Mouse (Mus musculus) heart, embryonic 12.5 days (tissue): Measurements from ENCODE around the gene Secisbp2. TPM values are rescaled to one million over a fixed set of nuclear protein-coding genes. Genes with fewer than 3 reads are reported as not detected.
A peak's percentile ranks its signal among the peaks of the same experiment; 100 is the strongest.

Experiments used
- ATAC-seq: fragments of 200-750 bp; cut with Nextera tagmentation; 2 replicates; pipeline ENCODE4 v1.8.0; 2017; ENCODE audit warnings: moderate TSS enrichment, moderate library complexity; ENCODE audit not compliant: insufficient number of reproducible peaks, low FRiP score
- H3K27ac ChIP-seq: fragments of 300-500 bp; sonication (generic); 2 replicates; pipeline ENCODE4 v1.5.1; 2016; ENCODE audit warnings: mild to moderate bottlenecking, moderate library complexity; ENCODE audit not compliant: poor library complexity, severe bottlenecking
- H3K27me3 ChIP-seq: fragments of 300-500 bp; sonication (generic); replicated peaks from 2 replicates; pipeline ENCODE4 v1.6.1; 2016; ENCODE audit warnings: mild to moderate bottlenecking, moderate library complexity
- H3K36me3 ChIP-seq: fragments of 300-500 bp; sonication (generic); 2 replicates; pipeline ENCODE4 v1.6.1; 2016; ENCODE audit warnings: mild to moderate bottlenecking, moderate library complexity
- H3K4me1 ChIP-seq: fragments of 300-500 bp; sonication (generic); replicated peaks from 2 replicates; pipeline ENCODE4 v1.6.1; 2016; ENCODE audit warnings: mild to moderate bottlenecking
- H3K4me2 ChIP-seq: fragments of 300-500 bp; sonication (generic); 2 replicates; pipeline ENCODE4 v1.6.1; 2016; ENCODE audit warnings: mild to moderate bottlenecking, moderate library complexity
- H3K4me3 ChIP-seq: fragments of 300-500 bp; sonication (generic); 2 replicates; pipeline ENCODE4 v1.5.1; 2016; ENCODE audit warnings: mild to moderate bottlenecking
- H3K9ac ChIP-seq: fragments of 300-500 bp; sonication (generic); 2 replicates; pipeline ENCODE4 v1.6.1; 2016; ENCODE audit warnings: mild to moderate bottlenecking, moderate library complexity
- H3K9me3 ChIP-seq: fragments of 300-500 bp; sonication (generic); replicated peaks from 2 replicates; pipeline ENCODE4 v1.6.1; 2016; ENCODE audit warnings: mild to moderate bottlenecking, moderate library complexity
- WGBS: fragments of 180-500 bp; shearing (Covaris S2); methylation state at CpG from one replicate; pipeline ENCODE4 v1.1.7; 2016; 5-methylcytosine and 5-hydroxymethylcytosine counted together
- polyA plus RNA-seq: library from polyadenylated mRNA; unstranded; fragments of >200 nt; fragmentation: Nextera tagmentation; extraction: Ambion mirVana; gene quantifications from 2 replicates; pipeline ENCODE4 v1.2.1, GENCODE M21; 2016

Gene Secisbp2
- polyA plus RNA-seq = 20.3 and 27.9 TPM in 2 replicates

- peak within 1 kb of the TSS; percentile 86 for H3K9ac ChIP-seq
- H3K27ac ChIP-seq = peak within 1 kb of the TSS; percentile 88
- peak within 1 kb of the TSS; percentile 83 for H3K4me2 ChIP-seq
- peak within 1 kb of the TSS; percentile 90 for H3K4me3 ChIP-seq
- H3K9me3 ChIP-seq = no peaks in the 10 kb centered on the region
- H3K36me3 ChIP-seq = peaks cover 43% of the 10 kb centered on the region
- WGBS = under 1% methylated on average over 69 of the region's 69 CpGs
- H3K27me3 ChIP-seq = no peaks in the 10 kb centered on the region
- H3K4me1 ChIP-seq = peaks cover 34% of the 10 kb centered on the region
- peak; percentile 92 for ATAC-seq
Measured at GRCm38 (mm10) chr13:51651408-51652064, at the start of gene Secisbp2. Gene Secisbp2 (plus strand): TSS chr13:51651697.

GRCm38 (mm10) chr13:51602764-51603163 lies 48.7 kb upstream of the Secisbp2 start:
- Histone ChIP-seq H3K4me3 (no peak overlapping the region), H3K4me2 (peak overlapping the region; percentile 55; the same call in 1 of the 2 replicates), H3K9ac (no peak overlapping the region), H3K9me3 (no peaks in the 10 kb centered on the region), H3K4me1 (peaks cover 10% of the 10 kb centered on the region; the same call in 1 of the 2 replicates), H3K27me3 (no peaks in the 10 kb centered on the region), H3K27ac (no peak overlapping the region), H3K36me3 (no peaks in the 10 kb centered on the region)
- WGBS = 75% methylated on average over 8 of the region's 8 CpGs
- no peak for ATAC-seq

- H3K4me3 ChIP-seq = peak overlapping the region; percentile 18; the same call in 1 of the 2 replicates
- peak overlapping the region; percentile 55 for H3K4me2 ChIP-seq
- no peaks in the 10 kb centered on the region for H3K36me3 ChIP-seq
- H3K27me3 ChIP-seq = no peaks in the 10 kb centered on the region
- ATAC-seq = 0 out of 2 replicates have a peak, but pooled peaks have one; percentile 39
- H3K9me3 ChIP-seq = no peaks in the 10 kb centered on the region
- H3K27ac ChIP-seq = no peak overlapping the region
- 28% methylated on average over 16 of the region's 16 CpGs for WGBS
- peaks cover 10% of the 10 kb centered on the region; the same call in 1 of the 2 replicates for H3K4me1 ChIP-seq
- no peak overlapping the region for H3K9ac ChIP-seq
Measured at GRCm38 (mm10) chr13:51603221-51603893, 48.1 kb upstream of the Secisbp2 start.

- WGBS = 52% methylated on average over 4 of the region's 4 CpGs
- Histone ChIP-seq H3K4me3 (no peak overlapping the region), H3K9ac (no peak overlapping the region), H3K27ac (no peak overlapping the region), H3K4me1 (peaks cover 10% of the 10 kb centered on the region; the same call in 1 of the 2 replicates), H3K36me3 (no peaks in the 10 kb centered on the region), H3K4me2 (peak overlapping the region; percentile 55), H3K9me3 (0 out of 2 replicates have a peak, but pooled peaks cover 3% of the 10 kb centered on the region), H3K27me3 (no peaks in the 10 kb centered on the region)
- ATAC-seq = no peak
Measured at GRCm38 (mm10) chr13:51603894-51604244, 47.6 kb upstream of the Secisbp2 start.

GRCm38 (mm10) chr13:51609231-51609630 lies 42.3 kb upstream of the Secisbp2 start:
- Histone ChIP-seq H3K4me1 (0 out of 2 replicates have a peak, but pooled peaks cover 4% of the 10 kb centered on the region), H3K27me3 (no peaks in the 10 kb centered on the region), H3K27ac (no peak overlapping the region), H3K4me2 (no peak overlapping the region), H3K9me3 (0 out of 2 replicates have a peak, but pooled peaks cover 3% of the 10 kb centered on the region), H3K9ac (no peak overlapping the region), H3K4me3 (no peak overlapping the region), H3K36me3 (no peaks in the 10 kb centered on the region)
- no peak for ATAC-seq
- 86% methylated on average over 7 of the region's 7 CpGs for WGBS

- Histone ChIP-seq H3K4me3 (no peak overlapping the region), H3K36me3 (no peaks in the 10 kb centered on the region), H3K9ac (0 out of 2 replicates have a peak overlapping the region, but pooled peaks have one; percentile 7), H3K4me2 (peak overlapping the region; percentile 51), H3K27me3 (no peaks in the 10 kb centered on the region), H3K9me3 (0 out of 2 replicates have a peak, but pooled peaks cover 3% of the 10 kb centered on the region), H3K4me1 (0 out of 2 replicates have a peak, but pooled peaks cover 4% of the 10 kb centered on the region), H3K27ac (no peak overlapping the region)
- ATAC-seq = no peak
- WGBS = 10% methylated on average over 9 of the region's 9 CpGs
Measured at GRCm38 (mm10) chr13:51611060-51611459, 40.4 kb upstream of the Secisbp2 start.

GRCm38 (mm10) chr13:51611500-51611899 lies 40.0 kb upstream of the Secisbp2 start:
- 0 out of 2 replicates have a peak, but pooled peaks cover 4% of the 10 kb centered on the region for H3K4me1 ChIP-seq
- no peaks in the 10 kb centered on the region for H3K27me3 ChIP-seq
- no peak overlapping the region for H3K27ac ChIP-seq
- no peak overlapping the region for H3K4me3 ChIP-seq
- H3K9ac ChIP-seq = no peak overlapping the region
- H3K9me3 ChIP-seq = 0 out of 2 replicates have a peak, but pooled peaks cover 3% of the 10 kb centered on the region
- ATAC-seq = no peak
- 56% methylated on average over 5 of the region's 5 CpGs for WGBS
- H3K36me3 ChIP-seq = no peaks in the 10 kb centered on the region
- peak overlapping the region; percentile 51; the same call in 1 of the 2 replicates for H3K4me2 ChIP-seq

GRCm38 (mm10) chr13:51615815-51616214 lies 35.7 kb upstream of the Secisbp2 start:
- H3K27me3 ChIP-seq = no peaks in the 10 kb centered on the region
- WGBS = 59% methylated on average over 10 of the region's 10 CpGs
- ATAC-seq = no peak
- no peak overlapping the region for H3K4me2 ChIP-seq
- H3K9me3 ChIP-seq = no peaks in the 10 kb centered on the region
- peaks cover 9% of the 10 kb centered on the region; the same call in 1 of the 2 replicates for H3K4me1 ChIP-seq
- H3K4me3 ChIP-seq = no peak overlapping the region
- no peak overlapping the region for H3K9ac ChIP-seq
- H3K27ac ChIP-seq = no peak overlapping the region
- no peaks in the 10 kb centered on the region for H3K36me3 ChIP-seq

- no peak for ATAC-seq
- 17% methylated on average over 12 of the region's 12 CpGs for WGBS
- no peak overlapping the region for H3K9ac ChIP-seq
- no peaks in the 10 kb centered on the region for H3K36me3 ChIP-seq
- peaks cover 5% of the 10 kb centered on the region; the same call in 1 of the 2 replicates for H3K4me1 ChIP-seq
- H3K27ac ChIP-seq = no peak overlapping the region
- H3K9me3 ChIP-seq = no peaks in the 10 kb centered on the region
- no peaks in the 10 kb centered on the region for H3K27me3 ChIP-seq
- H3K4me3 ChIP-seq = no peak overlapping the region
- no peak overlapping the region for H3K4me2 ChIP-seq
Measured at GRCm38 (mm10) chr13:51616417-51617044, 35.0 kb upstream of the Secisbp2 start.

- no peak for ATAC-seq
- WGBS = 49% methylated on average over 1 of the region's 1 CpGs
- H3K27ac ChIP-seq = no peak overlapping the region
- no peaks in the 10 kb centered on the region for H3K9me3 ChIP-seq
- no peaks in the 10 kb centered on the region for H3K36me3 ChIP-seq
- peaks cover 5% of the 10 kb centered on the region; the same call in 1 of the 2 replicates for H3K4me1 ChIP-seq
- no peak overlapping the region for H3K9ac ChIP-seq
- no peaks in the 10 kb centered on the region for H3K27me3 ChIP-seq
- H3K4me2 ChIP-seq = no peak overlapping the region
- no peak overlapping the region for H3K4me3 ChIP-seq
Measured at GRCm38 (mm10) chr13:51617306-51617705, 34.2 kb upstream of the Secisbp2 start.

- no peaks in the 10 kb centered on the region for H3K27me3 ChIP-seq
- ATAC-seq = no peak
- H3K36me3 ChIP-seq = no peaks in the 10 kb centered on the region
- peak overlapping the region; percentile 37 for H3K4me2 ChIP-seq
- no peak overlapping the region for H3K9ac ChIP-seq
- WGBS = 16% methylated on average over 6 of the region's 6 CpGs
- no peaks in the 10 kb centered on the region for H3K9me3 ChIP-seq
- no peak overlapping the region for H3K4me3 ChIP-seq
- peaks cover 5% of the 10 kb centered on the region; the same call in 1 of the 2 replicates for H3K4me1 ChIP-seq
- H3K27ac ChIP-seq = no peak overlapping the region
Measured at GRCm38 (mm10) chr13:51617861-51618260, 33.6 kb upstream of the Secisbp2 start.
